Mouse (Mus musculus) liver, embryonic 16.5 days (tissue): ENCODE data around the gene Mfsd1. TPM values are rescaled to one million over a fixed set of nuclear protein-coding genes. Genes with fewer than 3 reads are reported as not detected.

ENCODE experiments used
- polyA plus RNA-seq: library from polyadenylated mRNA; unstranded; fragments of >200 nt; fragmentation: Nextera tagmentation; extraction: Ambion mirVana; gene quantifications from 2 replicates; pipeline ENCODE4 v1.2.1, GENCODE M21; 2015

Mfsd1 gene
- polyA plus RNA-seq, 1 experiment from 2014 or later, result 25.2 TPM

Other genes with a start within 250 kb of the Mfsd1 start
- gene Mlf1, start 208.6 kb upstream of the Mfsd1 start, polyA plus RNA-seq, result 1.7 and 1.8 TPM in 2 replicates
- not detected in 2 replicates for gene Gm17402, start 207.6 kb upstream of the Mfsd1 start, polyA plus RNA-seq
- gene Gfm1, start 152.6 kb upstream of the Mfsd1 start, polyA plus RNA-seq, result 27.2 and 29.3 TPM in 2 replicates
- gene Lxn, start 118.8 kb upstream of the Mfsd1 start, polyA plus RNA-seq, result 9.9 and 11.3 TPM in 2 replicates
- 3.7 and 4.3 TPM in 2 replicates for gene Rarres1, start 67.2 kb upstream of the Mfsd1 start, polyA plus RNA-seq